Mouse (Mus musculus) lung, adult 2 months (tissue): ENCODE data around the gene Hcfc2. TPM values are rescaled to one million over a fixed set of nuclear protein-coding genes. Genes with fewer than 3 reads are reported as not detected.

Experiments used
- DNase-seq: peaks from one replicate; pipeline ENCODE4 v3.0.0; 2022
- H3K4me1 ChIP-seq: fragments of 200-500 bp; 2 replicates; pipeline ENCODE4 v1.6.1; 2011; ENCODE audit warnings: low read length; ENCODE audit not compliant: control insufficient read depth, insufficient read depth
- H3K4me3 ChIP-seq: fragments of 200-500 bp; replicated peaks from 2 replicates; pipeline ENCODE3; 2011; ENCODE audit warnings: low read depth, mild to moderate bottlenecking, control low read depth, low read length; ENCODE audit errors: extremely low read depth
- CTCF ChIP-seq: fragments of 200-500 bp; IDR thresholded peaks from 2 replicates; pipeline ENCODE4 v1.5.1; 2011; ENCODE audit warnings: mild to moderate bottlenecking, low read length, control low read depth; ENCODE audit not compliant: insufficient read depth
- POLR2A ChIP-seq: fragments of 200-500 bp; IDR thresholded peaks from 2 replicates; pipeline ENCODE4 v1.6.1; 2011; ENCODE audit warnings: low read depth, mild to moderate bottlenecking, control low read depth, low read length, borderline replicate concordance; ENCODE audit errors: extremely low read depth
- WGBS: fragments of 180-500 bp; shearing (Covaris S2); methylation state at CpG from one replicate; pipeline ENCODE4 v1.1.7; 2018; 5-methylcytosine and 5-hydroxymethylcytosine counted together
- polyA plus RNA-seq: library from polyadenylated mRNA; depleted of rRNA; stranded (reverse); fragments of >200 nt; gene quantifications from 2 replicates; pipeline ENCODE4 v1.2.3, GENCODE M21; 2012

The Hcfc2 gene
- polyA plus RNA-seq, 1 experiment, result 9.3 TPM

- peak overlapping the region; percentile 94 for H3K4me3 ChIP-seq
- H3K4me1 ChIP-seq, result peaks cover 8% of the 10 kb centered on the region
- 1% methylated on average over 41 of the region's 42 CpGs for WGBS
- DNase-seq, result peak; percentile 91
- TF ChIP-seq CTCF (no peak), POLR2A (0 out of 2 replicates have a peak, but pooled peaks have one; percentile 52)
Observed at GRCm38 (mm10) chr10:82698712-82699261, 2.8 kb downstream of the Hcfc2 start.

- peaks cover 8% of the 10 kb centered on the region for H3K4me1 ChIP-seq
- under 1% methylated on average over 59 of the region's 59 CpGs for WGBS
- H3K4me3 ChIP-seq, result peak overlapping the region; percentile 94
- TF ChIP-seq POLR2A (no peak), CTCF (no peak)
- no peak for DNase-seq
Observed at GRCm38 (mm10) chr10:82699296-82699941, 3.5 kb downstream of the Hcfc2 start.

- WGBS, result 86% methylated on average over 8 of the region's 8 CpGs
- DNase-seq, result no peak
- no peak for TF ChIP-seq POLR2A
- no peak for TF ChIP-seq CTCF
Observed at GRCm38 (mm10) chr10:82741354-82741753, 45.4 kb downstream of the Hcfc2 start.

GRCm38 (mm10) chr10:82741876-82742275 is 45.9 kb downstream of the Hcfc2 start:
- 94% methylated on average over 4 of the region's 4 CpGs for WGBS
- Histone ChIP-seq H3K4me1 (no peaks in the 10 kb centered on the region), H3K4me3 (no peak overlapping the region)
- no peak for DNase-seq
- TF ChIP-seq CTCF (no peak), POLR2A (no peak)

More at GRCm38 (mm10) chr10:82741354-82741753, 45.4 kb downstream of the Hcfc2 start:
- Histone ChIP-seq H3K4me3 (no peak overlapping the region), H3K4me1 (no peaks in the 10 kb centered on the region)

- no peak for DNase-seq
- 79% methylated on average over 1 of the region's 1 CpGs for WGBS
- Histone ChIP-seq H3K4me3 (no peak overlapping the region), H3K4me1 (no peaks in the 10 kb centered on the region)
- TF ChIP-seq CTCF (no peak), POLR2A (no peak)
Observed at GRCm38 (mm10) chr10:82742578-82742977, 46.6 kb downstream of the Hcfc2 start.

- no peaks in the 10 kb centered on the region for H3K4me1 ChIP-seq
- DNase-seq, result no peak
- no peak overlapping the region for H3K4me3 ChIP-seq
- TF ChIP-seq CTCF (no peak), POLR2A (no peak)
- WGBS, result 88% methylated on average over 6 of the region's 6 CpGs
Observed at GRCm38 (mm10) chr10:82744296-82744695, 48.3 kb downstream of the Hcfc2 start.

GRCm38 (mm10) chr10:82745301-82745700 is 49.3 kb downstream of the Hcfc2 start:
- Histone ChIP-seq H3K4me1 (no peaks in the 10 kb centered on the region), H3K4me3 (no peak overlapping the region)
- no peak for TF ChIP-seq POLR2A
- TF ChIP-seq CTCF, result no peak
- WGBS, result 93% methylated on average over 5 of the region's 5 CpGs
- DNase-seq, result no peak

GRCm38 (mm10) chr10:82746988-82747850 is 51.3 kb downstream of the Hcfc2 start:
- WGBS, result 87% methylated on average over 15 of the region's 15 CpGs
- Histone ChIP-seq H3K4me1 (no peaks in the 10 kb centered on the region), H3K4me3 (no peak overlapping the region)
- no peak for DNase-seq
- TF ChIP-seq CTCF (no peak), POLR2A (no peak)

- DNase-seq, result no peak
- H3K4me3 ChIP-seq, result no peak overlapping the region
- H3K4me1 ChIP-seq, result no peaks in the 10 kb centered on the region; the same call in 1 of the 2 replicates
- TF ChIP-seq CTCF, result no peak
- TF ChIP-seq POLR2A, result no peak
- 85% methylated on average over 6 of the region's 6 CpGs for WGBS
Observed at GRCm38 (mm10) chr10:82750778-82751177, 54.8 kb downstream of the Hcfc2 start.
